Mouse (Mus musculus) G1E (cell line): ENCODE measurements around the gene Pter.

ENCODE experiments used
- CTCF ChIP-seq: IDR thresholded peaks from 2 replicates; pipeline ENCODE4 v1.5.1; 2012; ENCODE audit warnings: low read depth, low read length, inconsistent platforms, mixed read lengths
- POLR2AphosphoS5 ChIP-seq: IDR thresholded peaks from 2 replicates; pipeline ENCODE4 v1.6.1; 2012; ENCODE audit warnings: low read depth, low read length, inconsistent platforms; ENCODE audit not compliant: insufficient replicate concordance

- TF ChIP-seq POLR2AphosphoS5 = no peak
- no peak for TF ChIP-seq CTCF
These were observed 87.6 kb downstream of the Pter start, which contains the start of gene C1ql3 for GRCm38 (mm10) chr2:13011472-13011871.
